Mouse (Mus musculus): Measurements from ENCODE around the gene R3hdm4. TPM values are rescaled to one million over a fixed set of nuclear protein-coding genes. Genes with fewer than 3 reads are reported as not detected.

Gene R3hdm4
- polyA plus RNA-seq, 1 experiment from 2014 or later: 289 TPM

DNA sequence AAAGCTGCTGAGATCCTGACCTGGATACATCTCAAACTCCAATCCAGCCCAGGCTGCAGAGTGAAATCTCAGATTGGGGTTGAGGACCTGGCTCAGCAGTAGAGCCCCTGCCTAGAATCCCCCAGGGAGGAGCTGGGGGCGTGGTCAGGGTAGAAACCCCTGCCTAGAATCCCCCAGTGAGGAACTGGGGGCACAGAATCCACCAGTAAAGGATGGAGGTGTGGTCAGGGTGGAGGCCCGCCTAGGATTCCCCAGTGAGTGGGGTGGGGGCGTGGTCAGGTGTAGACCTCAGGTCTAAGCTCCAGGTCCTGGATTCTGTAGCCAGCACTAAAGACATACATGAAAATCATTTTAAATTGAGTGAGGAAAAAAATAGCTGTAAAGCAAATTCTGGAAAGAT lies 48.1 kb downstream of the R3hdm4 start:
- no peaks in the 10 kb centered on the region for H3K9me3 ChIP-seq
- no peaks in the 10 kb centered on the region for H3K27me3 ChIP-seq
- H3K4me1 ChIP-seq (replicated peaks): peaks cover 42% of the 10 kb centered on the region
- H3K27ac ChIP-seq (replicated peaks): peak overlapping the region; percentile 96
- H3K36me3 ChIP-seq: peaks cover 7% of the 10 kb centered on the region; the same call in 1 of the 2 replicates
- H3K4me2 ChIP-seq: peak overlapping the region; percentile 74
- H3K9ac ChIP-seq: peak overlapping the region; percentile 91
- peak overlapping the region; percentile 67 for H3K4me3 ChIP-seq
- 42% methylated on average over 3 of the region's 3 CpGs for WGBS
- no peak for ATAC-seq (ENCODE audit: low FRiP score, low read depth)

DNA sequence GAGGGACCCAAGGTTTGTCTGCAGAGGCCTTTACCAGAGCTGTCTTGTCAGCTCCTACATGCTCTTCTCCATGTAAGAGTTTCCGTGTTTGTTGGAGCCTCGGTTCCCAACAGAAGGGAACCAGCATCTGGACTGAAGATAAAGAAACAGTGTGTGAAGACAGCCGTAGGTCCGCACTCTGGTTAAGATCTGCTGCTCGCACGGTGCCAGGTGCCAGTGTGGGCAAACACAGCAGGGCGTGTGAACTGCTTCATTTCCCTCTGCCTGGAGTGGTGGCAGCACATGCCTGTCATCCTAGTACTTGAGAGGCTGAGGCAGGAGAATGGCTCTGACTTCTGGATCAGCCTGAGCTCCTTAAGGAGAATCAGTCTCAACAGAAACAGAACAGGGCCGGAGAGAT lies 49.2 kb downstream of the R3hdm4 start:
- no peak for ATAC-seq (ENCODE audit: low FRiP score, low read depth)
- WGBS: 88% methylated on average over 8 of the region's 8 CpGs
- H3K4me3 ChIP-seq: peak overlapping the region; percentile 67
- no peaks in the 10 kb centered on the region for H3K9me3 ChIP-seq
- H3K27ac ChIP-seq (replicated peaks): no peak overlapping the region
- peaks cover 11% of the 10 kb centered on the region; the same call in 1 of the 2 replicates for H3K36me3 ChIP-seq
- H3K27me3 ChIP-seq: no peaks in the 10 kb centered on the region
- H3K4me2 ChIP-seq: peak overlapping the region; percentile 74
- peaks cover 48% of the 10 kb centered on the region for H3K4me1 ChIP-seq (replicated peaks)
- no peak overlapping the region for H3K9ac ChIP-seq

DNA sequence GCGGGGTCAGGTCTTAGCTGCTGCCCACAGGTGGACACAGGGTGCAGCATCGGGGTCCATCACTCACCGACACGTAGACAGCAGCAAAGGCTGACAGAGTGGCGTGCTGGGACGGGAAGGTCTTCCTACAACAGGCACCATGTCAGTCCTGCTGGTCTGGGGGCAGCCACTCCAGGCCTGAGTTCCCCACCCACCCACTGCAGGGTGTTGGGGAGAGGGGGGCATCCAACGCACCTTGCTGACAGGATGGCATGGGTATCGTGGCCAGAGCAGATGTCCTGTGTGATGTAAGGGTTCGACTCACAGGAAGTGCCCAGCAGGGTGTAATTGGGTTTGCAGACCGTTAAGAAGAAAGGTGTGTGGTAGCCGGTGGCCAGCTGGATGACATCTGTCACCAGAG lies 54.4 kb downstream of the R3hdm4 start:
- peaks cover 42% of the 10 kb centered on the region for H3K4me1 ChIP-seq (replicated peaks)

DNA sequence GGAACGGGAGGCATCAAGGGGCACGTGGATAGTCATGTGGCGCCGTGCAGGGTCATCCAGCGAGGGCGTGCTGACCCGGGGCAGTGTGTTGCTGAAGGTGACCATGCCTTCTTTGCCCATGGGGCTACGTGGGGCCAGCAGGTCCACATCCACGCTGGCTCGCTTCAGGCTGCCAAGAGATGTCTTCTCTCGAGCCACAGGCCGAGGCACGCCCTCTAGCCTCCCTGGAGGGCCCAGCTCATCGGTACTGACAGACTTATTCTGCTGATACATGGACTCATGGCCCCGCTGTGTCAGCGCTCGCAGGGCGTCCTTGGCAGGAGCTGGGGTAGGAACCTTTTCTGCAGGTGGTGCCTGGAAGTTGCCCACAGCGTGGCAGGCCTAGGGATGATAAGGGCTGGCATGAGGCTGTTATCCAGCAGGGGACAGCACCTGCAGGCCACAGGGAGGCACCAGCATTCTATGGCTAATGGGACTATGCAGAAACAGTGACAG lies 55.2 kb downstream of the R3hdm4 start:
- H3K27ac ChIP-seq (replicated peaks): peak overlapping the region; percentile 41; the same call in 1 of the 2 replicates
- H3K36me3 ChIP-seq: peaks cover 58% of the 10 kb centered on the region
- no peak for ATAC-seq (ENCODE audit: low FRiP score, low read depth)
- no peak overlapping the region for H3K9ac ChIP-seq
- H3K9me3 ChIP-seq: no peaks in the 10 kb centered on the region
- H3K4me1 ChIP-seq (replicated peaks): peaks cover 38% of the 10 kb centered on the region
- H3K4me3 ChIP-seq: no peak overlapping the region
- no peaks in the 10 kb centered on the region for H3K27me3 ChIP-seq
- WGBS: 69% methylated on average over 19 of the region's 19 CpGs
- H3K4me2 ChIP-seq: no peak overlapping the region

More for the DNA sequence above, 54.4 kb downstream of the R3hdm4 start:
- peaks cover 55% of the 10 kb centered on the region for H3K36me3 ChIP-seq
- no peak overlapping the region for H3K27ac ChIP-seq (replicated peaks)
- H3K9me3 ChIP-seq: no peaks in the 10 kb centered on the region
- no peaks in the 10 kb centered on the region for H3K27me3 ChIP-seq
- H3K4me2 ChIP-seq: no peak overlapping the region
- no peak for ATAC-seq (ENCODE audit: low FRiP score, low read depth)
- H3K9ac ChIP-seq: no peak overlapping the region
- no peak overlapping the region for H3K4me3 ChIP-seq
- WGBS: 72% methylated on average over 11 of the region's 11 CpGs

DNA sequence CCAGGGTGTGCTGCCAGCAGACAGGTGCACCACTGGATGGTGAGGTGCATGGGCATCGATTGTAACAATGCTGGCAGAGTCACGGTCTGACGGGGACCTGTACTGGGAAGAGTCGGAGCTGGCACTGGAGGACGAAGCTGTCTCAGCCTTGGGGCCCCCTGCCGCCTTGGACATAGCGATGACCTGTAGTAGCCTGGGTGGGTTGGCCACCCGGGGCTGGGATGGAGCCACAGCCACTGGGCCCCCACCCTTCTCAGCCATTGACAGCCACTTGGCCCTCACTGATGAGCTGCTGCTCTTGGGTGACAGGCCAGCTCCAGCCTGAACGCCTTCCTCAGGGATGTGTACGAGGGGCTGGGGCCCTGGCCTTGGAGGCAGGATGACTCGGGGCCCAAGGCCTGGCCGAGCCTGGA lies 55.8 kb downstream of the R3hdm4 start:
- WGBS: 57% methylated on average over 12 of the region's 12 CpGs
- H3K27ac ChIP-seq (replicated peaks): peak overlapping the region; percentile 41
- no peak overlapping the region for H3K4me2 ChIP-seq
- H3K4me1 ChIP-seq (replicated peaks): peaks cover 34% of the 10 kb centered on the region
- no peaks in the 10 kb centered on the region for H3K9me3 ChIP-seq
- H3K9ac ChIP-seq: no peak overlapping the region
- H3K27me3 ChIP-seq: no peaks in the 10 kb centered on the region
- no peak for ATAC-seq (ENCODE audit: low FRiP score, low read depth)
- no peak overlapping the region for H3K4me3 ChIP-seq
- H3K36me3 ChIP-seq: peaks cover 65% of the 10 kb centered on the region

DNA sequence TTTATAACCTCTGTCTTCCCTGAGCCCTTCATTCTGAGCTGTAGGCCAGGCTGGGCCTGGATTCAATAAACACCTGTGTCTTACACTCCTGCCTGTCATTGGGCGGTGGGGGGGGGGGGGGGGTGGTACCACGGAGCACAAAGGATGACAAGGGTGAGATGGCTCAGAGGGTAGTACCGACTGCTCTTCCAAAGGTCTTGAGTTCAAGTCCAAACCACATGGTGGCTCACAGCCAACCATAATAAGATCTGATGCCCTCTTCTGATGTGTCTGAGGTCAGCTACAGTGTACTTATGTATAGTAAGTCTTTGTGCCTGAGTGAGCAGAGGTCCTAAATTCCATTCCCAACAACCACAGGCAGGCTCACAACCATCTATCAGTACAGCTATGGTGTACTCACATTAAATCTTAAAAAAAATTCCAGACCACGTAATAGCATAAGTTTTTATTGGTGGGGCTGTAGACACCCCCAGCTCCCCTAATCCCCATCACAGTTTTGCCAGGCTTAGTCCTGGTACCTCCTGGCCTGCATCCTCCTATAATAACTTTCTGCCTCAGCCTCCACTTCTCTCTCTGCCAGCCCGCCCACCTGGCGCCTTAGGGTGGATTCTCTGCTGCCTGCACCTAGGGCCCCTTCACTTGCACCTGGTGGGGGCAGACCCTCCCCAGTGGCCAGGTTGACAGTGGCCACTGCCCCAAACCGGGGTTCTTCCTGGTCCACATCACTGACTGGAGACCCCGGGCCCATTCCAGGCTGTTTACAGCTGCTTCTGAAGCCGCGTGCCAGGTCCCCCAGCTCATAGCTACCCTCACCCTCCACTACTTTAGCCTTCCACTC lies 56.4 kb downstream of the R3hdm4 start:
- H3K4me2 ChIP-seq: no peak overlapping the region
- H3K4me1 ChIP-seq (replicated peaks): peaks cover 33% of the 10 kb centered on the region
- peaks cover 71% of the 10 kb centered on the region for H3K36me3 ChIP-seq
- no peak overlapping the region for H3K4me3 ChIP-seq
- no peaks in the 10 kb centered on the region for H3K27me3 ChIP-seq
- H3K9ac ChIP-seq: no peak overlapping the region
- no peaks in the 10 kb centered on the region for H3K9me3 ChIP-seq
- no peak for ATAC-seq (ENCODE audit: low FRiP score, low read depth)
- H3K27ac ChIP-seq (replicated peaks): peak overlapping the region; percentile 41
- 55% methylated on average over 10 of the region's 10 CpGs for WGBS

DNA sequence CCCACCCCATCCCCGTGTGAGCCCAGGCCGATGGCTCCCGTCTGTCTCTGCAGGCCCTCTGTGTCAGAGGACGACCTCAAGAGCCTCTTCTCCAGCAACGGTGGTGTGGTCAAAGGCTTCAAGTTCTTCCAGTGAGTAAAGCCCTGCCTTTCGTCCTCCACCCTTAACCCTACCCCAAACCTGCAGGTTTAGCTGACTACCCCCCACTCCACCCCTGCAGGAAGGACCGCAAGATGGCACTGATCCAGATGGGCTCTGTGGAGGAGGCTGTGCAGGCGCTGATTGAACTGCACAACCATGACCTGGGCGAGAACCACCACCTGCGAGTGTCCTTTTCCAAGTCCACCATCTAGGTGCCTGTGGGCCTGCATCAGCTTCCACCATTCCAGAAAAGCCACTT lies 58.1 kb downstream of the R3hdm4 start:
- H3K4me1 ChIP-seq (replicated peaks): peaks cover 40% of the 10 kb centered on the region
- no peak overlapping the region for H3K27ac ChIP-seq (replicated peaks)
- no peak overlapping the region for H3K4me2 ChIP-seq
- H3K9ac ChIP-seq: no peak overlapping the region
- WGBS: 73% methylated on average over 10 of the region's 10 CpGs
- no peaks in the 10 kb centered on the region for H3K27me3 ChIP-seq
- ATAC-seq (ENCODE audit: low FRiP score, low read depth): no peak
- H3K36me3 ChIP-seq: peaks cover 75% of the 10 kb centered on the region
- H3K9me3 ChIP-seq: no peaks in the 10 kb centered on the region
- H3K4me3 ChIP-seq: no peak overlapping the region

DNA sequence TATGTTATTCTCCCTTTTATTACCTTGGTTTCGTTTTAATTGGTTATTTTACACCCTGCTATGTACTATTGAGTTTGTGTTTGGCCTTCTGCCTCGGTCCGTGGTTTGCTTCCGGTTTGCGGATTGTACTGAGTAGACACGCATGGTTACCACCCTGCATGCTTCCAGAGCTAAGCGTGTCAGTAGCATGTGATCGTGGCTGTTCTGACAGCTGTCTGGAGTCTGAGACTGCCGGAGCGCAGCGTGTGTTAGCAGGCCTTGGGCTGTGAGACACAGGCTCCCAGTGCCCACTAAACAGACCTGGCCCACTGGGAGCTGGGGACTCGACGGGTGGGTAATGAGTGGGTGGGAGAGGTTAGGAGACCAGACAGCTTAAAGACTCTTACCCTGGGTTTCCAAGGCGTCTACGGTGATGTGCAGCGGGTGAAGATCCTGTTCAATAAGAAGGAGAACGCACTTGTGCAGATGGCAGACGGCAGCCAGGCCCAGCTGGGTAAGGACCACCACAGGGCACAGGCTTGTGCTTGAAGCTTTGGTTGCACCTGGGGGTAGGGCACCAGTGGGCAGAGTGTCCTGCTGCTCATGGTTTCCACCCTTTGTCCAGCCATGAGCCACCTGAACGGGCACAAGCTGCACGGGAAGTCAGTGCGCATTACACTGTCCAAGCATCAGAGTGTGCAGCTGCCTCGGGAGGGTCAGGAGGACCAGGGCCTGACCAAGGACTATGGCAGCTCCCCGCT lies 58.8 kb downstream of the R3hdm4 start:
- peaks cover 75% of the 10 kb centered on the region for H3K36me3 ChIP-seq
- H3K9ac ChIP-seq: no peak overlapping the region
- no peaks in the 10 kb centered on the region for H3K27me3 ChIP-seq
- no peak overlapping the region for H3K4me3 ChIP-seq
- no peaks in the 10 kb centered on the region for H3K9me3 ChIP-seq
- H3K27ac ChIP-seq (replicated peaks): peak overlapping the region; percentile 19; the same call in 1 of the 2 replicates
- WGBS: 75% methylated on average over 23 of the region's 23 CpGs
- H3K4me1 ChIP-seq (replicated peaks): peaks cover 43% of the 10 kb centered on the region
- H3K4me2 ChIP-seq: no peak overlapping the region
- no peak for ATAC-seq (ENCODE audit: low FRiP score, low read depth)

DNA sequence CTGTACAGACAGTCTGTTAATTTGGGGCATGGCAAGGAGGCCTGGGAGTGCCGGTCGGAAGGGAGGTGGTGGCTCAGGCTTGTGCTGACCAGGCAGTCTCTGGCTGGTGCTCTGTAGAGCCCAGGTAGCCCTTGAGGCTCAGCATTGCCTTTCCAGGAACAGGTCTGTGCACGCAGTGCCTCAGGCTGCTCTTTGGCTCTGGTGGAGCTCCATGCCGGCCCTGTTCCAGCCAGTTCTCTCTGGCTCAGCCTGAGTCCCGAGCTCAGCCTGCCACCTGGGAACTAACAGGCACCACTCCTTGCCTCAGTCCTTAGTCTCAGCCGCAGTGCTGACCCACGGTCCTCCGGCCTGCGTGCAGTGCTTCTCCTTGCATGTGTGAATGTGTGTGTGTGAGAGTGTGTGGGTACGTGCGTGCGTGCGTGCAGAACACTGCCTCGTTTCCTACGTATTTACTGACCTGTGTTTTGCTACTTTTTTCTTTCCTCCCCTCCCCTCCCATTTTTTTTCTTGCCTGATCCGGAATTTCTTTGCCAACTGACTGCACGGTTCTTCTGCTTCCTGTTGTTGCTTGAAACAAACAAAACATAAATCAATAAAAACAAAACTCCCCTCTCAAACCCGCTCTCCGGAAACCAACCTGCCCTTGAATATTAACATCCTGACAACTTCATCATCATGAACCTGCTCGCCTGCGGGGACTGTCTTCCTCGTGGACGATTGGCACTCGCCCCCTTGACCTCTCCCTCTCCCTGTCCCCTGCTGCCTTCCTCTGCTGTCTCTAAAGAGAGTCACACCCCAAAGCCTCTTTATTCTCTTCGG lies 59.6 kb downstream of the R3hdm4 start:
- no peak overlapping the region for H3K9ac ChIP-seq
- H3K9me3 ChIP-seq: no peaks in the 10 kb centered on the region
- no peak overlapping the region for H3K4me3 ChIP-seq
- no peaks in the 10 kb centered on the region for H3K27me3 ChIP-seq
- H3K4me2 ChIP-seq: no peak overlapping the region
- H3K4me1 ChIP-seq (replicated peaks): peaks cover 49% of the 10 kb centered on the region
- no peak for ATAC-seq (ENCODE audit: low FRiP score, low read depth)
- no peak overlapping the region for H3K27ac ChIP-seq (replicated peaks)
- WGBS: 76% methylated on average over 25 of the region's 25 CpGs
- H3K36me3 ChIP-seq: peaks cover 67% of the 10 kb centered on the region

DNA sequence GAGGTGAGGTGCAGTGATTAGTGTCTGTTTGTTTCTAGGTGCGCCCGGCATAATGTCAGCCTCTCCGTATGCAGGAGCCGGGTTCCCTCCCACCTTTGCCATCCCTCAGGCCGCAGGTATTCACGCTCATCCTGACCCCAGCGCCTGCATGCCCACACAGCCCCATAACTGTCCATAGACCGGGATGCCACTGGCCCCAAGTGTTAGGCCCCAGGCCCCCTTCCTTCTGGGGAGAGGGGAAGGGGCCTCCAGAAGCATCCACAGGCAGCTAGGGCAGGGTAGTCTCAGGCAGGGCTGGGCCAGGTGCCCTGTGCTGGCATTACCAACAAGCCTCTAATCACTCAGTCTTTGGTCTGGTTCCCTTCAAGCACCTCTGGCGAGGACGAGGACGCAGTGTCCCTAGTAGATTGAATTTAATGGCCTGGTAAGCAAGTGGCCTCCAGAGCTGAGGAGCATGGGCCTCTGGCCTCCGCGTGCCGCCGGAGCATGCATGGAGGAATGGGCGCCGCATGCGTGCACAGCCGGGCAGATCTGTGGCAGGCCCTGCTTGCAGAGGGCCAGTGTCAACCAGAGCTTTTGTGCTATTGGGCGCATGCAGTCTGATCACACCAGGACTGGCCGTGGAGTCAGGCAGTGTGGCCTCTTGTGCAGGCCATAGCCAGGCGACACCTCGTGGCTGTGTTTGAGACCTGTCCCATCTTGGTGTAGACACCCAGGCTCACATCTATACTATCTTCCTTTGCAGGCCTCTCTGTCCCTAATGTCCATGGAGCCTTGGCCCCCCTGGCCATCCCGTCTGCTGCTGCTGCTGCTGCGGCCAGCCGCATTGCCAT lies 60.7 kb downstream of the R3hdm4 start:
- H3K4me2 ChIP-seq: no peak overlapping the region
- no peak overlapping the region for H3K4me3 ChIP-seq
- H3K27me3 ChIP-seq: no peaks in the 10 kb centered on the region
- no peak overlapping the region for H3K9ac ChIP-seq
- no peak overlapping the region for H3K27ac ChIP-seq (replicated peaks)
- peaks cover 53% of the 10 kb centered on the region for H3K4me1 ChIP-seq (replicated peaks)
- WGBS: 91% methylated on average over 26 of the region's 26 CpGs
- no peaks in the 10 kb centered on the region for H3K9me3 ChIP-seq
- no peak for ATAC-seq (ENCODE audit: low FRiP score, low read depth)
- H3K36me3 ChIP-seq: peaks cover 56% of the 10 kb centered on the region

Measured in hindbrain, embryonic 15.5 days (tissue).